Mouse (Mus musculus) 3134 (cell line): ENCODE results near the gene Bloc1s5.
"Not testable (repeated sequence)": the region's sequence is repeated elsewhere in the genome, so short reads cannot be mapped to it uniquely, and the experiment has no call there.

Experiments
- DNase-seq: peaks from one replicate; pipeline ENCODE4 v3.0.0-alpha.2; 2011; ENCODE audit warnings: low spot score; ENCODE audit not compliant: insufficient read length; ENCODE audit errors: extremely low read depth

Gene Bloc1s5

GRCm38 (mm10) chr13:38618001-38618630 lies 16.8 kb downstream of the Bloc1s5 start:
- not testable (repeated sequence) for DNase-seq

GRCm38 (mm10) chr13:38616887-38617286 lies 18.0 kb downstream of the Bloc1s5 start:
- no peak for DNase-seq

DNA sequence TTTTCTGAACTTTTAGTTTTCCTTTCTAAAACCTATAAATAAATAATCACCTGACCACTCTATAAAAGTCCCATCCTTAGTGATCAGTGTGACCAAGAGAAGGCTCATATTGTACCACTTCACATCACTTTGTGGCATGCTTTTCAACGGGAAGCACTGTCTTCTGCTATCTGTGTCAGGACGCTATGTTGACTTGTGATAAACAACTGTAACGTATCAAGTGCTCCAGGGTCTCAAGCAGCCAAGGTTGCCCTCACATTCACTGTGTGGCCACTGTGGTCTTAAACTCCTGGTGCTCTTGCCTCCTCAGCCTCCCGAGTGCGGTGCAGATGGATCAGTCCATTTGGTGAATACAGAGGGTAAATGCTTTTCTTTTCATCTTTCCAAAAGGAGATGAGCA lies 19.3 kb downstream of the Bloc1s5 start:
- no peak for DNase-seq

GRCm38 (mm10) chr13:38614298-38614697 lies 20.6 kb downstream of the Bloc1s5 start:
- no peak for DNase-seq

- DNase-seq = no peak
Measured at GRCm38 (mm10) chr13:38613583-38613982, 21.3 kb downstream of the Bloc1s5 start.

DNA sequence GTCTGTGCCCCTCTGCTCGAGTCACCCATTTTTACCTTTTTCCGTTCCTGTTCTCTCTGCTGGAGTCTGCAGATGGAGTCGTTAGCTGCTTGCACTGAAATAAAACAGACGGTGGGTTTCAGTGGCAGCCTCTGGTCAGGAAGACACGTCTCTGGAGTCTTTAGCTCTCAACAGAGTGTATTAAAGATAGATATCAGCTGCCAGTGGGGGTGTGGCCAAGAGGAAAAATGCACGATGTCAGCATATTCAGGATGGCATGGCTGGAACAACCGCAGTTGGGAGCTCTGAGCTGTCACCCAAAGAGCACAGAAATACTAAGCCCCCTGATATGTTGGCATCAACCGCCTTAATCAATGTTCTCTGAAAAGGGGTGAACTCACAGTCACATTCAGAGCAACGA lies 22.3 kb downstream of the Bloc1s5 start:
- no peak for DNase-seq

DNA sequence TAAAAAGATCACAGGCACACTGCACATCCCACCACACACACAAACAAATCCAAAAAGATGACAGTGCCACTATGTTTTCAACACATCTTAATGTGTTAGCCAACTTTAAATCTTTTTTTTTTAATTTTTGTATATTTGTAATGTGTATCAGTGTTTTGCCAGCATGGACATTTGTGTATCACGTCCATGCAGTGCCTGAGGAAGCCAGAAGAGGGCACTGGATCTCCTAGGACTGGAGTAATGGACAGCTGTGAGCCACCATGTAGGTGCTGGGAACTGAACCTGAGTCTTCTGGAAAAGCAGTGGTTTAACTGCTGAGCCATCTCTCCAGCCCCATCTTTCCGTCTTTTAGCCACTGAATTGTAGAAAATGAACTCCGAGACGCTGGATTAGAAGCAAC lies 22.7 kb downstream of the Bloc1s5 start:
- no peak for DNase-seq

- no peak for DNase-seq
Measured at GRCm38 (mm10) chr13:38610336-38610735, 24.6 kb downstream of the Bloc1s5 start.

GRCm38 (mm10) chr13:38607130-38607529 lies 27.8 kb downstream of the Bloc1s5 start:
- DNase-seq = no peak

DNA sequence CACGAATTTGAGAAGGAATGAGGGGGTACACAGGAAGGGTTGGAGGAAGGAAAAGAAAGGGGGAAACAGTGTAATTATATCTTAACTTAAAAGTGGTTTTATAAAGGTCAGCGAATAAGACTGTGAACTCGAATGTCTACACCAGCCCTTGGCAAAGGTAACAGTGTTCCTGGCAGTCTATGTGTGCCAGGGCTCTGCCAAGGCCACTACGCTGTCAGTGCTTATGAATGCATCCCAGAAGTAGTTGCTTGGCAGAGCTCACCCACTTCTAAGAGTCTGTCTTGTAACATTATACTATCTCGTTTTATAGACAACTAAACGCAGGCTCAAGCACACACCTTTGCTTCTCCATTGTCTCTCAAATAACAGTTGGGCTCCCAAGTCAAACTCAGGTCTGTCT lies 29.6 kb downstream of the Bloc1s5 start:
- no peak for DNase-seq

DNA sequence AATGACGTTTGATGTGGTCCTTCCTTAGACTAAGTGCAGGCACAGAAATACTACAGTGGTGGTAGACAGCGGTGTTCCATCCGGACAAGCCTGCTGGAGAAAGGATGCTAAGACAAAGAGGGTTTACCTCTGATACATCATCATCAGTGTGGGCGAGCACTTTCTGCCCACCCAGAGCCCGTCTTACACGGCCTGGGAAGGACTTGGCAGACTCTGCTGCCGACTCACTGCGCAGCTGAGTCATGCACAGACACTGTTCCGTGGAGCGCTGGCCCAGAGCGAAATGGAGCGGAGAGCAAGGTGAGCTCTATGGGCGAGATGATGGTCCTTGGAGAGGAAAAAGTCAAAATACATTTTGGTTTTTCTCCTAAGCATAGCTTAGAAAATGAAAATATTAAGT lies 31.9 kb downstream of the Bloc1s5 start:
- DNase-seq = no peak

GRCm38 (mm10) chr13:38602243-38602832 lies 32.6 kb downstream of the Bloc1s5 start:
- DNase-seq = no peak

- DNase-seq = no peak
Measured at GRCm38 (mm10) chr13:38600811-38601210, 34.1 kb downstream of the Bloc1s5 start.

DNA sequence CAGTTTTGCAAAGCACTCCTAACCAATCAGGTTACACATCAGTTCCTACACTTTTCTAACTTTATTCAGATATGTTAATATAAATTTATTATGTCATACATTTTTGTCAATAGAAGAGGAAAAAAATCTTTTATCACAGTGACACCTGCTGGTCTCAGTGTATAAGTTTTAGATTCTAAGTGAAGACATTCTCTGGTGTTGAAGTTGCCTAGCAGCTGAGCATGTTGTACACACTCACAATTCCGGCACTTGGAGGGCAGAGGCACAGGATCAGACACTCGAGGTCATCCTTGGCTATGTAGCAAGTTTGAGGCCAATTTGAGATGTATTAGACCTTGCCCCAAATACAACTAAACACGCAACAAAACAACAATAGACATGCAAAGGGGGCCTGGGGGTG lies 37.8 kb downstream of the Bloc1s5 start:
- DNase-seq = no peak

DNA sequence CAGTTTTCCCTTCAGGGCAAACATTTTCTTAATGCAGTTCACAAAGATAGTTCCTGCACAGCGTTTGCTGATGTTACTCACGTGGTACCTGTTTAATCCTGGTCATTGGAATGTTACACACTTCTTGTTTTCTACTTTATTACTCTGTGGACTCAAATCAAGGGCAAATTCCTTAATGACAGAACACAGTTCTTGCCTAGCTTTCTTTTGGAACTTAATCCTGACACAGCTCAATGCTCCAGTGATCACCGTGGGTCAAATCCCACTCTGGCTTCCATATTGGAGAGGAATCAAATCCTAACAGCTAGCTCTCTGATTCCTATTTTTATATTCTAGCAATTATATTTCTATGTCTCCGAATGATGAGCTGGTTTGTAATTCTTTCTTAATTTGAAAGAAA lies 38.4 kb downstream of the Bloc1s5 start:
- no peak for DNase-seq

GRCm38 (mm10) chr13:38593114-38593513 lies 41.8 kb downstream of the Bloc1s5 start:
- DNase-seq = no peak

GRCm38 (mm10) chr13:38587350-38587749 lies 47.6 kb downstream of the Bloc1s5 start:
- DNase-seq = no peak

DNA sequence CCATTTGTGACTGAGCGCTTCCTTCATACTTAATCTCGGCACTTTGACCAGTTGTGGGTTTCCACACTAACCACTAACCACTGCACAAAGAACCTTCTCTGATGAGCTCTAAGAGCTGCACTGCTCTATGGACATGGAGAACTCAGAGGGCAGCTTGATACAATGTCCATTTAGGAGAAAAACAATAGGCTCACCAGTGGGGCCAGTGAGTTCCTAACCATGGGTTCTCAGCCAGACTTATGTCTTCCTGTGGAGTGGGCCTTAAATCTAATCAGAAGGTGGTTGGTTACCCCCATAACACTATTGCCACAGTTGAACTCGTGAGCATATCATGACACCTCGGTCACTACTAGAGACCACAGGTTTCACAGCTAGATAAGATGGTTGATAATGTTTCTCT lies 48.5 kb downstream of the Bloc1s5 start:
- no peak for DNase-seq

- no peak for DNase-seq
Measured at GRCm38 (mm10) chr13:38582768-38583167, 52.1 kb downstream of the Bloc1s5 start.

- no peak for DNase-seq
Measured at GRCm38 (mm10) chr13:38580601-38581457, 54.1 kb downstream of the Bloc1s5 start.

- no peak for DNase-seq
Measured at GRCm38 (mm10) chr13:38579971-38580600, 54.8 kb downstream of the Bloc1s5 start.
